Mouse (Mus musculus): ENCODE data around the gene Itga1.
A peak's percentile ranks its signal among the peaks of the same experiment; 100 is the strongest.

Itga1 gene

GRCm38 (mm10) chr13:114987161-114987560 lies 114.6 kb downstream of the Itga1 start:
- no peak for DNase-seq (ENCODE audit: low spot score)

GRCm38 (mm10) chr13:114984658-114985057 lies 117.1 kb downstream of the Itga1 start:
- no peak for DNase-seq (ENCODE audit: low spot score)

GRCm38 (mm10) chr13:114983116-114983515 lies 118.6 kb downstream of the Itga1 start:
- DNase-seq (ENCODE audit: low spot score), result no peak

GRCm38 (mm10) chr13:114980831-114981419 lies 120.8 kb downstream of the Itga1 start:
- DNase-seq (ENCODE audit: low spot score), result no peak

GRCm38 (mm10) chr13:114974484-114975042 lies 127.2 kb downstream of the Itga1 start:
- no peak for DNase-seq (ENCODE audit: low spot score)

- no peak for DNase-seq (ENCODE audit: low spot score)
These were observed 129.9 kb downstream of the Itga1 start for GRCm38 (mm10) chr13:114971905-114972304.

GRCm38 (mm10) chr13:114964233-114964632 lies 137.5 kb downstream of the Itga1 start:
- peak; percentile 21 for DNase-seq (ENCODE audit: low spot score)

GRCm38 (mm10) chr13:114954516-114954915 lies 147.2 kb downstream of the Itga1 start:
- DNase-seq (ENCODE audit: low spot score), result no peak

GRCm38 (mm10) chr13:114933541-114933940 lies 168.2 kb downstream of the Itga1 start:
- no peak for DNase-seq (ENCODE audit: low spot score)

GRCm38 (mm10) chr13:114931775-114932294 lies 169.9 kb downstream of the Itga1 start, which contains the start of gene Itga2:
Gene Itga2, minus strand, starts transcription at chr13:114932100.
- DNase-seq (ENCODE audit: low spot score), result peak; percentile 22

- no peak for DNase-seq (ENCODE audit: low spot score)
These were observed 170.6 kb downstream of the Itga1 start for GRCm38 (mm10) chr13:114930996-114931649.

GRCm38 (mm10) chr13:114924785-114925184 lies 177.0 kb downstream of the Itga1 start:
- DNase-seq (ENCODE audit: low spot score), result no peak

- no peak for DNase-seq (ENCODE audit: low spot score)
These were observed 178.4 kb downstream of the Itga1 start for GRCm38 (mm10) chr13:114923331-114923730.

- DNase-seq (ENCODE audit: low spot score), result no peak
These were observed 186.0 kb downstream of the Itga1 start for GRCm38 (mm10) chr13:114915767-114916166.

GRCm38 (mm10) chr13:114914963-114915362 lies 186.8 kb downstream of the Itga1 start:
- DNase-seq (ENCODE audit: low spot score), result no peak

- DNase-seq (ENCODE audit: low spot score), result no peak
These were observed 187.2 kb downstream of the Itga1 start for GRCm38 (mm10) chr13:114914559-114914958.

GRCm38 (mm10) chr13:114910629-114911028 lies 191.1 kb downstream of the Itga1 start:
- DNase-seq (ENCODE audit: low spot score), result no peak

- DNase-seq (ENCODE audit: low spot score), result no peak
These were observed 192.2 kb downstream of the Itga1 start for GRCm38 (mm10) chr13:114909514-114909913.

GRCm38 (mm10) chr13:114907876-114908275 lies 193.9 kb downstream of the Itga1 start:
- DNase-seq (ENCODE audit: low spot score), result no peak
